Mouse (Mus musculus): ENCODE measurements at regions not wholly inside any gene's neighbourhood (a gene's known extent, or its start where the extent isn't known, plus 50 kb on each side); places are given as distances from the start of the nearest gene placed in this dataset.

DNA sequence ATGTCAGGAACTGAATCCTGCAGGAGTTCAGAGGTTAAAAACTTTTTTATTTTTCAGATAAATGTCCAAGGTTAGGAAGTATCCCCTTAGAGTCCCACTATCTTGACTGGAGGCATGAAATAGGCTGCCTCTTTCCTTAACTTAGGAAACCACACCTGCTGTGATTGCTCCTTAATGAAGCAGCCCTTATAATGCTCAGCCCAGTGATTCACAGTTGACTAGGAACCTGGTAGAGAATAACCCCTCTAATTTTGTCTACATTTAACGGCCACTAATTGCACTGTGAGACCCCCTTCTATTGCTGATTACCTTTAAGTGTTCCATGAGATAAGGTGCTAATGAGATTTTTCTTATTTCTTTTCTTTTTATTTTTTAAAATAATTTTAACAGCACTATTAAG lies 918.4 kb upstream of the Celf2 start:
- Histone ChIP-seq H3K9me3 (no peaks in the 10 kb centered on the region), H3K36me3 (no peaks in the 10 kb centered on the region), H3K4me3 (no peak overlapping the region), H3K27ac (no peak overlapping the region), H3K27me3 (ENCODE audit: insufficient read depth, poor library complexity, severe bottlenecking) (no peaks in the 10 kb centered on the region), H3K4me1 (replicated peaks) (no peaks in the 10 kb centered on the region)
- DNase-seq (ENCODE audit: low spot score), result no peak
- 85% methylated on average over 1 of the region's 1 CpGs for WGBS

DNA sequence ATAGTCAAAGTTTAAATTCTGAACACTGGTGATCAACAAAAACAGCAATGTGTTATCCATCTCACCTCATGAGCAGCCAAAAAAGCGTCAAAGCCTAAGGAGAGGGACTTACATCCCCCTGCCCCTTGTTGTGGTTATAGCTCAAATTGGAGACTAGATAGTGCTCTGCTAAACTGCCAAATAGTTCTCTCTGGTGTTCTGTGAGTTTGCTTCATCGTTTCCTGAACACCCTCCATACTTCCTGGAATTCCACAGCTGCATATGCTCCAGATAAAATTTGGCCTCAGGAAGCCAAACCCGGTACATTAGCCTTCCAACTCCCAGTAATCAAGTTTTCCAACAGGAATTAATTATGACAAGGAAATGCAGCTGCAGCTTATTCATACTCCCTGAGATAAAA lies 906.6 kb upstream of the Celf2 start:
- H3K4me1 ChIP-seq (replicated peaks), result no peaks in the 10 kb centered on the region
- H3K9me3 ChIP-seq, result no peaks in the 10 kb centered on the region
- no peak for DNase-seq (ENCODE audit: low spot score)
- no peaks in the 10 kb centered on the region for H3K36me3 ChIP-seq
- no peak overlapping the region for H3K27ac ChIP-seq
- no peaks in the 10 kb centered on the region for H3K27me3 ChIP-seq (ENCODE audit: insufficient read depth, poor library complexity, severe bottlenecking)
- no peak overlapping the region for H3K4me3 ChIP-seq
- WGBS, result 86% methylated on average over 3 of the region's 3 CpGs

DNA sequence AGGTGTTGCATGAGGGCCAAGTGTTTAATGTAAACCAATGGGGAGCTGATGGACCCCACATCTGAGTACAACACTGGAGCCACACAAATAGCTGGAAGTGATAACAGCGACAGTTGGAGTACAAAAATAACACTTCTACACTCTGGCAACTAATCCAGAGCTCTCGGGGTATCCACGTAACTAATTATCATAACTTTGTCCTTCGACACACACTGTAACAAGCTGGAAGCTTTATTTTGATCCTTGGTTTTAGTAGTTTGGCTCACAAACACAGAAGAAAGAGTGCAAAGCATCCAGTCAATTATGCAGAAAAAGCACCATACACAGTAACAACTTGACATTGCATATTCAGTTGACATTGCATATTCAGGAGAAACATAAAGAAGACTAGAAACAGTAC lies 884.8 kb upstream of the Celf2 start:
- WGBS, result 93% methylated on average over 4 of the region's 4 CpGs
- no peaks in the 10 kb centered on the region for H3K4me1 ChIP-seq (replicated peaks)
- no peaks in the 10 kb centered on the region for H3K36me3 ChIP-seq
- no peaks in the 10 kb centered on the region for H3K9me3 ChIP-seq
- no peak overlapping the region for H3K4me3 ChIP-seq
- no peak for DNase-seq (ENCODE audit: low spot score)
- H3K27ac ChIP-seq, result no peak overlapping the region
- H3K27me3 ChIP-seq (ENCODE audit: insufficient read depth, poor library complexity, severe bottlenecking), result no peaks in the 10 kb centered on the region

DNA sequence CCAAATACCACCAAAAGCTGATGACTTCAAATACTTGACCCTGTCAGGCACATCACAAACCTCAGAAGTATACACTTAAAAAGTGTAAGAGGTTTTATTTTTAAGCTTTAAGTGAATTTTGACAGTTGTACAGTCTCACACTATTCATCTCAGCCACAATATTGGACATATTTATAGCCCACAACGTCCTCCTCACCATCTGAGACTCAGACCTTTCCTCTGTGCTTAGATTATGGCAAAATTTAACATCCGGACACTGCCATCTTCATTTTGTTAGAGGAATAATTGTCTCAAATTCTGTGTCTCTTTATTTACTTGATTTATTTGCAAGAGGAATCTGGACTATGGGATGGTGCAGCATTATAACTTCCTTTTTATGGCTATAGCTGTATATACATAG lies 880.2 kb upstream of the Celf2 start:
- Histone ChIP-seq H3K9me3 (no peaks in the 10 kb centered on the region), H3K4me3 (no peak overlapping the region), H3K27ac (no peak overlapping the region), H3K4me1 (replicated peaks) (no peaks in the 10 kb centered on the region), H3K36me3 (no peaks in the 10 kb centered on the region), H3K27me3 (ENCODE audit: insufficient read depth, poor library complexity, severe bottlenecking) (no peaks in the 10 kb centered on the region)
- WGBS, result 80% methylated on average over 2 of the region's 2 CpGs
- no peak for DNase-seq (ENCODE audit: low spot score)

DNA sequence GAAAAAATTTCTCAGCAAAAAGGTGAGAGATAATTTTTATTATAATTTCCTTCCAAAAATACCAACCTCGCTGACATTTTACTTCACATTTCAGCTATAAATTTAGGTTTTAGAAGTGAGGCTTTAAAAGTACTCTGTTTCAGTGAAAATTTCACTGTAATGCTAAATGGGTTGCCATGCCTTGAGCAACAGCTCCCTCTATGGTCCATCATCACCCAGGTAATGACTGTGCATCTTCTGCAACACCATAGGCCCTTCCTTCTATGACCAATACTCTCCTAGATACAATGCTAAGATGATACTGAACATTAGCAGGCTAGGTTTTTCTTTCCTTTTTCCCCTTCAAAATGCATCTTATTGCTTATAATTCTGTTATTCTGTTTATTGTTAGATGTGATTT lies 870.9 kb upstream of the Celf2 start:
- H3K4me1 ChIP-seq (replicated peaks), result no peaks in the 10 kb centered on the region
- no peak overlapping the region for H3K4me3 ChIP-seq
- 59% methylated on average over 1 of the region's 1 CpGs for WGBS
- no peaks in the 10 kb centered on the region for H3K36me3 ChIP-seq
- no peak overlapping the region for H3K27ac ChIP-seq
- no peak for DNase-seq (ENCODE audit: low spot score)
- H3K9me3 ChIP-seq, result peaks cover 8% of the 10 kb centered on the region
- no peaks in the 10 kb centered on the region for H3K27me3 ChIP-seq (ENCODE audit: insufficient read depth, poor library complexity, severe bottlenecking)

DNA sequence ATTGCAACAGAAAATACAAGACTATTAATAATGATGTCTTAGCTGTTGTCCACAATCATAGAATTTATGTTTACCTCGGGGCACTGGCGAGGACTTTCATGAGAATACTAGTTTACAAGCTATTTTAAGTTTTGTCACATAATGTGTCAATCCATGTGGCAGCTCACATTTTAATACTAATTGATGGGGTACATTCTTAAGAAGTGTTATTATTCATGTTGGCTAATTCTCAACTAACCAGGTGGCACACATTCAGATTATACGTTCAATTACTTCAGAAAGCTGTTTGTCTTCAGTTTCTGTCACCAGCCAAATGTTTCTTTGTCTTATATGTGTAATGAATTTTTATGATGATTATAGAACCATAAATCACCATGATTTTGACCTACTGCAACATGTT lies 870.2 kb upstream of the Celf2 start:
- no peak overlapping the region for H3K4me3 ChIP-seq
- no peaks in the 10 kb centered on the region for H3K27me3 ChIP-seq (ENCODE audit: insufficient read depth, poor library complexity, severe bottlenecking)
- peaks cover 8% of the 10 kb centered on the region for H3K9me3 ChIP-seq
- no peaks in the 10 kb centered on the region for H3K36me3 ChIP-seq
- no peak for DNase-seq (ENCODE audit: low spot score)
- H3K4me1 ChIP-seq (replicated peaks), result no peaks in the 10 kb centered on the region
- no peak overlapping the region for H3K27ac ChIP-seq
- 93% methylated on average over 3 of the region's 3 CpGs for WGBS

DNA sequence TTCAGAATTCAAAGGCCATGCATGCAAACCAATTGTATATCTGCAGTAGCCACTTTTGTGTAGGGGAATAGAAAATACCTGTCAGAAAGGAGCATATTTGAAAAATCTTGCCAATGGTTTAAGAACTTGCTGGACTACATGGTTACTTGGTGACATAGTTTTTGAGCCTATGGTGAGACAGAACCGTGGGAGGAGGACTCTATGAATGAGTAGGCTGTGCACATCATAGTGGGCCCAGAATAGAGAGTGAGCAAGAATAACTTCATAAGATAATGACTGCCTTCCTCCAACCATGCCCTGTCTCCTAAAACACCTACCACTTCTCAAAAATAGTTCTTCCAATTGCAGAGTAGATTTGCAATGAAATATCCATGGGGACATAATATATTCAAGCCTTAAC lies 838.5 kb upstream of the Celf2 start:
- no peak overlapping the region for H3K4me3 ChIP-seq
- H3K36me3 ChIP-seq, result no peaks in the 10 kb centered on the region
- 86% methylated on average over 1 of the region's 1 CpGs for WGBS
- H3K27me3 ChIP-seq (ENCODE audit: insufficient read depth, poor library complexity, severe bottlenecking), result no peaks in the 10 kb centered on the region
- no peak overlapping the region for H3K27ac ChIP-seq
- DNase-seq (ENCODE audit: low spot score), result no peak
- H3K9me3 ChIP-seq, result no peaks in the 10 kb centered on the region
- H3K4me1 ChIP-seq (replicated peaks), result no peaks in the 10 kb centered on the region

DNA sequence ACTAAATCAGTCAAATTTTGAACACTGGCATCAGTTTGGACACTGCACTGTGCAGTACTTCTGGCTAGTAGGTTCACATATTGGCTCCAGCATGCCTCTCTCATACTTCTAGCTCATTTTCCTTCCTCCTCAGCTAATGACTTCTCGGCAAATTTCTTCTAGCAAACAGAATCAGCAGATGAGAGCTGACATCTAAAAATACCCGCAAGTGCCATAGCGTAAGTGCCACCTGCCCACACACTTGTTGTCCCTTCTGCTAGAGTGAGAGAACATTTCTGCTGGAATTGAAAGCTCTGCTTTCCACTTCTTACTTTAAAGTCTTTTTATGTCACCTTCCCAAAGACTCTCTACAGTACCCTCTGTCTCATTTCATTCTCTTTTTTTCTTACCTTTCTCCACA lies 835.4 kb upstream of the Celf2 start:
- WGBS, result 93% methylated on average over 3 of the region's 3 CpGs
- no peaks in the 10 kb centered on the region for H3K9me3 ChIP-seq
- no peak overlapping the region for H3K4me3 ChIP-seq
- H3K36me3 ChIP-seq, result no peaks in the 10 kb centered on the region
- no peaks in the 10 kb centered on the region for H3K4me1 ChIP-seq (replicated peaks)
- H3K27me3 ChIP-seq (ENCODE audit: insufficient read depth, poor library complexity, severe bottlenecking), result no peaks in the 10 kb centered on the region
- no peak overlapping the region for H3K27ac ChIP-seq
- no peak for DNase-seq (ENCODE audit: low spot score)

DNA sequence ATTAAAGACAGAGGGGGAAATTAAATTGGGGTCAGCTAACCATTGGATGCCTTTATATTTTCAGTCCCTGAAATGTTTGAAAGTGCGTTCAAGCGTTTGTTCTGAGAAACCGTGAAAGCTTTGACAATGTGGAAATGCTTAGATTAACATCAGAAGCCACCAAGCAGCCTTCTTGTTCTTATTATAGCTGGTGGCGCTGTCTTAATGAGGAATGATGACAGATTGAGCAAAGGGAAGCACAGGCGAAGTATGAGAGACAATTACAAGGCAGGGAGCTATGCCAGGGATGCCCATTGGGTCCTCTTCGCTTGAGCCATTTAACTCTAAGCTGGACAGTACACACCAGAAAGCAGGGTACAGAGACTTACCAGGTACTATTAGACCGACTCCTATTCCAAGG lies 828.9 kb upstream of the Celf2 start:
- H3K4me3 ChIP-seq, result no peak overlapping the region
- no peak overlapping the region for H3K27ac ChIP-seq
- no peaks in the 10 kb centered on the region for H3K27me3 ChIP-seq (ENCODE audit: insufficient read depth, poor library complexity, severe bottlenecking)
- DNase-seq (ENCODE audit: low spot score), result no peak
- no peaks in the 10 kb centered on the region for H3K4me1 ChIP-seq (replicated peaks)
- no peaks in the 10 kb centered on the region for H3K9me3 ChIP-seq
- WGBS, result 76% methylated on average over 7 of the region's 7 CpGs
- no peaks in the 10 kb centered on the region for H3K36me3 ChIP-seq

DNA sequence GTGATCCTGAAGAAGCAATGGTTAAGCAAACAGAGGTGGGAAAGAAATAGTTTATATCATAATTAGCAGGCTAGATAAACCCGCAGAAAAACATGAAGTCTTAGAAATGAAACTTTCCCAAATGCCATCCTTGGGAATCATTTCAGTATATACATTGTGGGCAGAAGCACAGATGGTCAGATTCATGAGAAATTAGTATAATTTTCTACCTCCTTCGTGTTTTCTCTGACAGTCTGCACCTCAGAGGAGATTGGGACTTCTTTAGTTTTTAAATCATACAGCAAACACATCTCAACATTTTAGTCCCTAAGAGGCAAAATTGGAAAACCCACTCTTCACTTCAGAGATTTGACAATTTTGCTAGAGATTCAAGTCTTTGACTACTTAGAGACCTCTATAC lies 786.6 kb upstream of the Celf2 start:
- Histone ChIP-seq H3K4me3 (no peak overlapping the region), H3K9me3 (0 out of 2 replicates have a peak, but pooled peaks cover 5% of the 10 kb centered on the region), H3K27ac (no peak overlapping the region), H3K27me3 (ENCODE audit: insufficient read depth, poor library complexity, severe bottlenecking) (no peaks in the 10 kb centered on the region), H3K36me3 (no peaks in the 10 kb centered on the region), H3K4me1 (replicated peaks) (no peaks in the 10 kb centered on the region)
- WGBS, result 80% methylated on average over 2 of the region's 2 CpGs
- DNase-seq (ENCODE audit: low spot score), result no peak

DNA sequence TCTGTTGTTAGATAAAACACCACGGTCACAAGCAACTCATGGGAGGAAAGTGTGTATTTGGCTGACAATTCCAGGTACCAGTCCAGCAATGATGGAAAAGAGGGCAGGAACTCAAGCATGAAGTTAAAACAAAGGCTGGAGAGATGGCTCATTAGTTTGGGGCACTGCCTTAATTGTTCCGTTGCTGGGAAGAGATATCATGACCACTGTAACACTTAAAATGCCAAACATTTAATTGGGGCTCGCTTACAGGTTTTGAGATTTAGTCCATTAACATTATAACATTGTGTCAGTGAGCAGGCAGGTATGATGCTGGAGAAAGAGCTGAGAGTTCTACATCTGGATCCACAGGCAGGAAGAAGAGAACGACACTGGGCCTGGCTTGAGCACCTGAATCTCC lies 782.0 kb upstream of the Celf2 start:
- no peak overlapping the region for H3K27ac ChIP-seq
- 89% methylated on average over 4 of the region's 4 CpGs for WGBS
- no peaks in the 10 kb centered on the region for H3K36me3 ChIP-seq
- no peak overlapping the region for H3K4me3 ChIP-seq
- DNase-seq (ENCODE audit: low spot score), result no peak
- H3K4me1 ChIP-seq (replicated peaks), result no peaks in the 10 kb centered on the region
- H3K27me3 ChIP-seq (ENCODE audit: insufficient read depth, poor library complexity, severe bottlenecking), result no peaks in the 10 kb centered on the region
- H3K9me3 ChIP-seq, result 0 out of 2 replicates have a peak, but pooled peaks cover 5% of the 10 kb centered on the region

DNA sequence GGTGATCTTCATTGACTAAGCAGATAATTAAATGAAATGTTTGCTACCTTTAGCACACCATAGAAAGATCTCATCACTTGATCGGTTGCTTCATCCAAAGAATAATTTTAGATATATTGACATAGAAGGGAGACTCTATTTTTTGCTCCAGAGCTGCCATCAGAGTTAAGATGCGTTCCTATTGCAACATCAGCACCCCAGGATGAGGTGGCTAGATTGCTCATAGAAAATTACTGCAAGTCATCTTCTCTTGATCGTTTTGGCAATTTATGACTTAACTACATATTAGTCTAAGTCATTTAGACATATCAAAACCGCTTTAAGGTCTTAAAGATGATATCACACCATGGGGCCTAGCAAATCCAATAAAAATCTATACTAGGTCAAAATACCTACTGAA lies 778.0 kb upstream of the Celf2 start:
- H3K36me3 ChIP-seq, result no peaks in the 10 kb centered on the region
- no peaks in the 10 kb centered on the region for H3K27me3 ChIP-seq (ENCODE audit: insufficient read depth, poor library complexity, severe bottlenecking)
- DNase-seq (ENCODE audit: low spot score), result no peak
- no peak overlapping the region for H3K4me3 ChIP-seq
- no peak overlapping the region for H3K27ac ChIP-seq
- H3K4me1 ChIP-seq (replicated peaks), result no peaks in the 10 kb centered on the region
- 85% methylated on average over 4 of the region's 4 CpGs for WGBS
- H3K9me3 ChIP-seq, result no peaks in the 10 kb centered on the region

DNA sequence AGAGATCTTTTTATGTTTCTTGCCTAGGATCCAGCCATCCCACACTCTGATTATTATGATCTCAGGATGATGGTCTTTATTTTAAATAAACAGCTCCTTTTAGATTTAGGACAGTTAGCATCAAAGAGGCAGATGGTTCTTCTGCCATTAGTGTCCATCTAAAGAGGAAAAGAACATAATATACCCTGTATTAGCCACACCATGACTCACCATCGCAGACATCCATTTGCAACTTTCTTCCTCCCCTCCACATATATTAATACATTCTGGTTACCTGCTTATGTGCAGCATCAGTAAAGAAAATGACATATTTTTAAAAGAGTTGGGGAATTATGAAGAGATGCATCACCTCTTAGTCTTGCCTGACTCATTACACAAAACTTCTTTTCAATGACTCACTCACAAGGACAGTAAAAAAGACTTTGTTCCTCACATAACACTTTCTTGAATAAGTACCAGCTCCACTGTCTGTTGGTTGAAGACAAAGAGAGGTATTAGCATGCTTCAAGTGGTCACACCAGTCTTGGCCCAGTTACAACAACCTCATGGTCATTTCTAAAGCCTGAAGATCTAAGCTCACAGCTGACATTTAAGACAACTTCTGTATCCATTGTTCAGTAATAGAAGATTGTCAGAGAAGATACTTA lies 766.9 kb upstream of the Celf2 start:
- H3K36me3 ChIP-seq, result no peaks in the 10 kb centered on the region
- WGBS, result 94% methylated on average over 1 of the region's 1 CpGs
- no peak overlapping the region for H3K4me3 ChIP-seq
- no peaks in the 10 kb centered on the region for H3K9me3 ChIP-seq
- no peak overlapping the region for H3K27ac ChIP-seq
- no peak for DNase-seq (ENCODE audit: low spot score)
- H3K27me3 ChIP-seq (ENCODE audit: insufficient read depth, poor library complexity, severe bottlenecking), result no peaks in the 10 kb centered on the region
- H3K4me1 ChIP-seq (replicated peaks), result no peaks in the 10 kb centered on the region

Data from hindbrain, embryonic 10.5 days (tissue).